Mouse (Mus musculus) left cerebral cortex, postnatal 10 days (tissue): ENCODE measurements at regions not wholly inside any gene's neighbourhood (a gene's known extent, or its start where the extent isn't known, plus 50 kb on each side); places are given as distances from the start of the nearest gene placed in this dataset.

Experiments used
- DNase-seq, 2 experiments: peaks; one replicate each; pipeline ENCODE4 v3.0.0; 2021 to 2022; ENCODE audit warnings: low spot score in 2 of 2, mixed read lengths in 1 of 2; ENCODE audit errors: extremely low spot score in 1 of 2
- intact Hi-C: fragments of 180-260 bp; cut with DNase I; formaldehyde crosslinking; loops from one replicate; pipeline ENCODE4 v1.15.1; 2025

GRCm38 (mm10) chr1:189063209-189063608 lies 55.6 kb upstream of the Kctd3 start:
- intact Hi-C loops, result no loop called here
- DNase-seq, result no peak
